Mouse (Mus musculus) limb, embryonic 12.5 days (tissue): ENCODE measurements at regions not wholly inside any gene's neighbourhood (a gene's known extent, or its start where the extent isn't known, plus 50 kb on each side); places are given as distances from the start of the nearest gene placed in this dataset.

Source experiments
- ATAC-seq: fragments of 200-750 bp; cut with Nextera tagmentation; 2 replicates; pipeline ENCODE4 v1.8.0; 2017; ENCODE audit warnings: low read depth, moderate TSS enrichment; ENCODE audit not compliant: insufficient number of reproducible peaks, insufficient read depth, low FRiP score, low TSS enrichment
- H3K27ac ChIP-seq: fragments of 300-500 bp; sonication (generic); 2 replicates; pipeline ENCODE4 v1.5.1; 2016; ENCODE audit warnings: mild to moderate bottlenecking, moderate library complexity
- H3K27me3 ChIP-seq: fragments of 300-500 bp; sonication (generic); 2 replicates; pipeline ENCODE4 v1.6.1; 2016; ENCODE audit warnings: mild to moderate bottlenecking, moderate library complexity
- H3K36me3 ChIP-seq: fragments of 300-500 bp; sonication (generic); 2 replicates; pipeline ENCODE4 v1.6.1; 2016; ENCODE audit warnings: mild to moderate bottlenecking, moderate library complexity
- H3K4me1 ChIP-seq: fragments of 300-500 bp; sonication (generic); replicated peaks from 2 replicates; pipeline ENCODE4 v1.6.1; 2016
- H3K4me2 ChIP-seq: fragments of 300-500 bp; sonication (generic); 2 replicates; pipeline ENCODE4 v1.6.1; 2016; ENCODE audit warnings: mild to moderate bottlenecking, moderate library complexity
- H3K4me3 ChIP-seq: fragments of 300-500 bp; sonication (generic); replicated peaks from 2 replicates; pipeline ENCODE4 v1.5.1; 2016; ENCODE audit warnings: mild to moderate bottlenecking
- H3K9ac ChIP-seq: fragments of 300-500 bp; sonication (generic); replicated peaks from 2 replicates; pipeline ENCODE4 v1.6.1; 2016; ENCODE audit warnings: mild to moderate bottlenecking, moderate library complexity
- H3K9me3 ChIP-seq: fragments of 300-500 bp; sonication (generic); 2 replicates; pipeline ENCODE4 v1.6.1; 2016; ENCODE audit warnings: mild to moderate bottlenecking, moderate library complexity
- WGBS: fragments of 180-500 bp; shearing (Covaris S2); methylation state at CpG from one replicate; pipeline ENCODE4 v1.1.7; 2016; 5-methylcytosine and 5-hydroxymethylcytosine counted together

DNA sequence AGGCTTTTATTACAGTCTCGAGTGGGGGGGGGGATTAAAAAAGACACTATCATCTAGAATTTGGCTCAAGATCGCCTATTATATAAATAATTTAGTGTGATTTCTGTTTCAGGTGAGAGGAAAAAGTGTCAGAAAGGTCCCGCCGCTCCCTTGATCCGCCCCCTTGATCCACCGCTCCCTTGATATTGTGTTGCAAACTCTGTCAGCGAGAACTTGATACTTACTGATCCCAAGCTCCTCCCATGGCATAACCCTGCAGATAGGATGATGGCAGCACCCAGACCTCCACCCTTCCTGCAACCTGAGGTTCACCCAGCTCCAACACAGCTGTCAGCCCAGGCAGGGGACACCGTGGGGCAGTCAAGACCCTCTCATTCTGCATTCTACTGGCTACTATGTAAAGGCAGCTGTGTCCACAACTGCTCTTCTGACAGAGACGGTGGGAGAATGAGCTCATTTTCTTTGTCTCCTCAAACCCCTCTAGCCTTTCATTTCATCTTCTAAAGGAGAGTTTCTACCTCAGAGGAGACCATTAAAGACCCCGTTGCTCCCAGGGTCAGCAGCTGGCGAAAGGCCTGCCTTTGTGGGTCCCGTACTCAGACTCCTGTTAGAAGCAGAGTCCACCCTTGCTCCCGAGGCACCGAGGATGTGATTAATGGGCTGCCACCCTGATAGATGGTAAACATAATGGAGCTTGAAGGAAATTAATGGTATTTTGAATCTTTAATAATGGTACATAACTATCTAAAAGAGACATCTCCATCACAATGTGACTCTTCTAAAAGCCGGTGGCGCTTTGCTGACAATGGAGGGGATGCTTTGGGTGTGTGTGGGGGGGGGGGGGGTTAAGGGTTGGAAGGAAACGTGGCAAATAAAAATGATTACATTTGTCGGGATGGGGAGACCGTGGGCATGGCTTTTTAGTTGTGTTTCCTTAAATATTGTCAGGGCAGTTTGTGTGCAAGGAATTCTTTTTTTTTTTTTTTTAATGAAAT, 58.7 kb upstream of the Cops8 start:
- Histone ChIP-seq H3K27ac (no peak overlapping the region), H3K27me3 (no peaks in the 10 kb centered on the region), H3K36me3 (no peaks in the 10 kb centered on the region), H3K4me2 (no peak overlapping the region), H3K9ac (no peak overlapping the region), H3K4me1 (peaks cover 5% of the 10 kb centered on the region; the same call in 1 of the 2 replicates), H3K9me3 (peaks cover 12% of the 10 kb centered on the region), H3K4me3 (no peak overlapping the region)
- WGBS = 43% methylated on average over 19 of the region's 19 CpGs
- no peak for ATAC-seq

DNA sequence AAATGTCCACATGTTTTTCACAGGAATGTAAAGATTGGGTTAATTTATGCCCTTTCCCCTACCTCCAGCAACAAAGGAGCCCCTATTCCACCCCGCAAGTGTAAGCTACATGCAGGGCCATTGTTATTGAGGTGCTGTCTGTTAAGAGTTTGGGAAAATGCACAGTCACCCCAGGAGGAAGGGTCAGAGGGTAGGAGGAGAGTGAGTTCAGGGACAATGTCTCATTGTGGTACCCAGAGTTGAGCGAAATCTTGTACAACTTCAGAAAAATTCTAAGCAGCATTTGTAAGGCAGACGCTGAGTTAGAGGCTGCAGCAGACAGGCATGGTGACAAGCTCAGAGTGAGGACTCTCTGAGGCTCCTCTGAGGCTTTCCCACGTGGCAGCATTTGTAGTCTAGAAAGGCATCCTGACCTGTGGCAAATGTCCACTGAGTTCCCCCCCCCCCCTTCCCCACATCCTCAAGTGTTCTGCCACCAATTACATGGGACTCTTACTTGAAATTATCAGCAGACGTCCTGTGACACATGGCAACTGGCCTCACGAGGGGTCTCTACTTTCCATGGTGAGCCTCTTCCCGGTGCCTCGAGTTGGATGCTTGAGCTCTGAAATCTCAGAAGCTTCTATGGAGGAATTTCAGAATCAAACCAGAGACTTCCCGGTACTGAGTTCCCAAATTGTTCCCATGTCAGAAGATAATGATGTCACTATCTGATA, 57.8 kb upstream of the Cops8 start:
- no peak overlapping the region for H3K27ac ChIP-seq
- whole genome bisulfite sequencing = 51% methylated on average over 9 of the region's 9 CpGs
- no peaks in the 10 kb centered on the region for H3K27me3 ChIP-seq
- peaks cover 5% of the 10 kb centered on the region; the same call in 1 of the 2 replicates for H3K4me1 ChIP-seq
- H3K9me3 ChIP-seq = peaks cover 12% of the 10 kb centered on the region
- H3K4me3 ChIP-seq = no peak overlapping the region
- H3K36me3 ChIP-seq = no peaks in the 10 kb centered on the region
- H3K4me2 ChIP-seq = no peak overlapping the region
- no peak overlapping the region for H3K9ac ChIP-seq
- no peak for ATAC-seq

DNA sequence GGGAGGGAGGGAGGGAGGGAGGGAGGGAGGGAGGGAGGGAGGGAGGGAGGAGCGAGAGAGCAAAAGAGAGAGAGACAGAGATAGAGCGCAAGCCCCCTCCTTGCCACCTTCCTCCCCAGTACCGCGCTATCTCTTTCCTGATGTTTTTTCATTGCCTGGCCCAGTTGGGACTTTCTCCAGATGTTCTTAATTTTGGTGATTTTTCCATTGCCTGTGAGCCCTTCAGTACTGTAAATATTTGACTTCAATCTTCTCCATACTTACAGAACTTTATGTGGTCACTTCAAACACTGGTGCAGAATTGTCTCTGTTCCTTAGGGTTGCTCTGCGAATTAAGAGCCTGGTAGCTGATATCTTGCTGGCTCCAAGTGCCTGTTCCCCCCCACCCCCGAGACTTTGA, 50.1 kb upstream of the Cops8 start:
- 55% methylated on average over 6 of the region's 6 CpGs for WGBS
- H3K9ac ChIP-seq = no peak overlapping the region
- H3K9me3 ChIP-seq = no peaks in the 10 kb centered on the region
- H3K4me2 ChIP-seq = no peak overlapping the region
- no peaks in the 10 kb centered on the region for H3K36me3 ChIP-seq
- peaks cover 23% of the 10 kb centered on the region for H3K4me1 ChIP-seq
- H3K27ac ChIP-seq = 0 out of 2 replicates have a peak overlapping the region, but pooled peaks have one; percentile 50
- no peak overlapping the region for H3K4me3 ChIP-seq
- H3K27me3 ChIP-seq = no peaks in the 10 kb centered on the region
- 0 out of 2 replicates have a peak, but pooled peaks have one; percentile 48 for ATAC-seq
